Mouse (Mus musculus): Measurements from ENCODE around the gene Mogs. TPM values are rescaled to one million over a fixed set of nuclear protein-coding genes. Genes with fewer than 3 reads are reported as not detected.

Gene Mogs
- polyA plus RNA-seq, 1 experiment from 2014 or later = 34.9 TPM

DNA sequence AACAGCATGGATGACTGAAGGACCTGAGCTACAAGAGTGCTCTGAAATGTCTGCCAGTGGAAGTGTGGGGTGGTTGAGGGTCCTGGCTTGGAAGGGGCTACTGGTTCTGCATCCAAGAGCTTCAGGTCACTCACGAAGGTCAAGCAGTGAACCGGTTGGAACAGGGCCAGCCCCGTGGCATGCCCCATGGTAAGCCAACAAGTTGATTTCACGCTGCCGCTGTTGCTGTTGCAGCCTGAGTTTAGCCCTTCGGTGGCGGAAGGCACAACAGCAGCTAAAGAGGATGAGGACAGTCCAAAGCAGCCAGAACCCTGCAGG lies 4.4 kb downstream of the Mogs start:
- WGBS = 65% methylated on average over 7 of the region's 7 CpGs
- Histone ChIP-seq H3K9me3 (ENCODE audit: low read length) (no peaks in the 10 kb centered on the region), H3K4me3 (ENCODE audit: low read length) (peak overlapping the region; percentile 76), H3K27ac (ENCODE audit: low read length) (peak overlapping the region; percentile 45), H3K36me3 (ENCODE audit: insufficient read depth, low read length) (peaks cover 20% of the 10 kb centered on the region), H3K4me1 (ENCODE audit: insufficient read depth, low read length) (peaks cover 63% of the 10 kb centered on the region), H3K9ac (replicated peaks; ENCODE audit: low read length) (peak overlapping the region; percentile 82), H3K27me3 (ENCODE audit: insufficient read depth, low read length) (no peaks in the 10 kb centered on the region), H3K4me2 (replicated peaks; ENCODE audit: low read depth, low read length) (peak overlapping the region; percentile 87)
- no peak for ATAC-seq (ENCODE audit: low FRiP score, low TSS enrichment)

DNA sequence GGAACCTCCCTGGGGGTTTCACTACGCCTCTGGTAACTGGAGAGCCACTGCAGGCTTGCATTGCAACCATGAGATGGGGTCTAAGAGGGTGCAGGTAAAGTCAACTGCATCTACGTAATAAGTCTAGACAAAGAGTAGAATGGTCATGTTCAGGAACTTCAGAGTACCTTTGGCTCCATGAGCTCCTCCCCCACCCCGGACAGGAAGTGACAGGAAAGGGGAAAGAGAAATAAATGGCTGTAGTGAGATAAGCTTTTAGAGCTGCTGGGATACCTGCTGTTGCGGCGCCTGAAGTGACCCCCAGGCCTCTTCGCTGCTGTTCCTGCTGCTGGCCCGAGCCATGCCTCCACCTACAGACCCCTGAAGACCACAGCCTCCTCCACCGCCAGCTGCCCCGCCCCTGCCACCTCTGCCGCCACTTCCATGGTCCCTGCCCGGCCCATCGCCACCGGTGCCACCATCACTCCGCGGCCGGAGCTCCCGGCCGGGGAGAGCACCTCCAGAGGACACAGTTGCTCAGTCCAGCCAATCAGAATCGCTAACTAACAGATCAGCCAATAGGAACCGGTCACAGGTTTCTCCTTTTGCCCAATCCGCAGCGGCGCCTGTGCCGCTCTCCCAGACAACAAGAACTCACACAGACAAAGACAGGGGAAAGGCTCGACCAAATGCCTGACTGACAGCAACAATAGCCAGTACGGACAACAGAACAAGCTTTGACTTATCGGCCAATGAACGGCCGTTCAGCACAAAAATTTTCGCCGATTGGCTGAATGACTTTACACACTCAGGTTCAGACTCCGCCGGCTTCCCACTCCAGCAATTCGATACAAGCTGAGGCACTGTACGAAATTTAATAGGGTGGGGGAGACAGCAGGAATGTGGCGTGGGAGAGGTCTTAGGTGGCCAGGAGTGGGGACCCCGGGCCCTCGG lies 5.9 kb downstream of the Mogs start, which contains the start of gene Wbp1:
Gene Wbp1 (minus strand): TSS at position 630 of the 933 bp plus-strand sequence.
- Histone ChIP-seq H3K4me2 (replicated peaks; ENCODE audit: low read depth, low read length) (peak within 1 kb of the TSS; percentile 91), H3K9ac (replicated peaks; ENCODE audit: low read length) (peak within 1 kb of the TSS; percentile 91), H3K9me3 (ENCODE audit: low read length) (no peaks in the 10 kb centered on the region), H3K4me1 (ENCODE audit: insufficient read depth, low read length) (peaks cover 63% of the 10 kb centered on the region), H3K27ac (ENCODE audit: low read length) (peak within 1 kb of the TSS; percentile 98), H3K4me3 (ENCODE audit: low read length) (peak within 1 kb of the TSS; percentile 76), H3K36me3 (ENCODE audit: insufficient read depth, low read length) (peaks cover 20% of the 10 kb centered on the region), H3K27me3 (ENCODE audit: insufficient read depth, low read length) (no peaks in the 10 kb centered on the region)
- WGBS = under 1% methylated on average over 38 of the region's 38 CpGs
- ATAC-seq (ENCODE audit: low FRiP score, low TSS enrichment) = peak; percentile 96

DNA sequence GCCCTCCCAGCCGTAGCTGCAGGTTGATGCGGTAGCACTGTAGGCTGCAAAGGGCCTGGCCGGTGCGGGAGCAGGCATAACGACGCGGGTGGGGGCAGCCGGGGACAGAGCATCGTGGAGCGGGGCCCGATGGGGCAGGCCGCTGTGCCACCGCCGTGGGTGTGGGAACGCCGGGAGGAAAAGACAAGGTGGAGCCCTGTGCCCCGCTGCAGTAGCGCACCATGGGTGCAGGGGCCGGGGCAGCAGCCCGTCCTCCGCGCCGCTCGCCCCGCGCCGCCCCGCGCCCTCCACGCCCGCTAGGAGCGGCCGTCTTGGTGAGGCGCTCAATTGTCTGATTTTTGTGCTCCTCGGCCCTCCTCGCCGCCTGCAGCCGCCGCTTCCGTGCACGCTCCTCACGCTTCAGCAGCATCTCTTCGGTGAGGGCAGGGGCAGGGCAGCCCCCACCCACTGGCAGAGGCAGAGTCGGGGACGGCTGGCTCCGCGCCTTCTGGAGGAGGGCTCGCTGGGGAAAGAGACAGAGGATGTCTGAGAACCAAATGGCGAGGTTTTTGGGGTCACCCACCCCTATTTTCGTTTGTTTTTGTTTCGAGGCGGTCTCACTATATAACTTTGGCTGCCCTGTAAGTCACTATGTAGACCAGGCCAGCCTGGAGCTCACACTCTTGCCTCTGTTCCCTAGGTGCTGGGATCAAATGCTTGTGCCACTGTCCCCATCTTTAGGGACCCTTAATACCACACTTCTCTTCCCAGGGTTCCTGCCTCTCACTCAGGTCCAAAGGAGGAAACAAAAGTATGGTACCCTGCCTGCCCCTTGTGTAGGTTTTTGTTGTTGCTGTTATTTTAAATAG lies 6.8 kb downstream of the Mogs start:
- Histone ChIP-seq H3K27me3 (ENCODE audit: insufficient read depth, low read length) (no peaks in the 10 kb centered on the region), H3K4me2 (replicated peaks; ENCODE audit: low read depth, low read length) (peak overlapping the region; percentile 91), H3K9ac (replicated peaks; ENCODE audit: low read length) (peak overlapping the region; percentile 91), H3K27ac (ENCODE audit: low read length) (peak overlapping the region; percentile 98), H3K36me3 (ENCODE audit: insufficient read depth, low read length) (peaks cover 20% of the 10 kb centered on the region), H3K9me3 (ENCODE audit: low read length) (no peaks in the 10 kb centered on the region), H3K4me3 (ENCODE audit: low read length) (peak overlapping the region; percentile 76), H3K4me1 (ENCODE audit: insufficient read depth, low read length) (peaks cover 55% of the 10 kb centered on the region)
- WGBS = under 1% methylated on average over 43 of the region's 52 CpGs
- no peak; the same call in 1 of the 2 replicates for ATAC-seq (ENCODE audit: low FRiP score, low TSS enrichment)

DNA sequence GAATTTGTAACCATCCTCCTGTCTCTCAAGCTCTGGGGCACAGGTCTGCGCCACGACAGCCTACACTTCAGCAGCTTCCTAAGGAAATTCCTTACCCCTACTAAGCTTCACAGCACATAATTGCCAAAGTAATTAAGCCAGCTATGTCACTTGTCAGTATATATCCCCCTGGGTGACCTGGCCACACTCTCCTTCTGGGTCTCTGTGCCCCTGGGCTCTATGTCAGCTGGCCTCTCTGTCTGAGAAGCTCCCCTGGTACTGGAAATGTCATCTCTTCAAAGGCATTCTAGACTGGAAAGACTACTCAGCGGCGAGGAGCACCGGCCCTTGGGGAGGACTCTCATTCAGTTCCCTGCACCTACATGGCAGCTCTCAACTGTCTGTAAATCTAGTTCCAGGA lies 7.7 kb downstream of the Mogs start:
- no peak for ATAC-seq (ENCODE audit: low FRiP score, low TSS enrichment)
- Histone ChIP-seq H3K4me3 (ENCODE audit: low read length) (0 out of 2 replicates have a peak overlapping the region, but pooled peaks have one; percentile 76), H3K4me1 (ENCODE audit: insufficient read depth, low read length) (peaks cover 53% of the 10 kb centered on the region), H3K9me3 (ENCODE audit: low read length) (no peaks in the 10 kb centered on the region), H3K36me3 (ENCODE audit: insufficient read depth, low read length) (peaks cover 17% of the 10 kb centered on the region), H3K4me2 (replicated peaks; ENCODE audit: low read depth, low read length) (peak overlapping the region; percentile 91), H3K27me3 (ENCODE audit: insufficient read depth, low read length) (no peaks in the 10 kb centered on the region), H3K9ac (replicated peaks; ENCODE audit: low read length) (no peak overlapping the region), H3K27ac (ENCODE audit: low read length) (no peak overlapping the region)
- WGBS = 74% methylated on average over 5 of the region's 5 CpGs

DNA sequence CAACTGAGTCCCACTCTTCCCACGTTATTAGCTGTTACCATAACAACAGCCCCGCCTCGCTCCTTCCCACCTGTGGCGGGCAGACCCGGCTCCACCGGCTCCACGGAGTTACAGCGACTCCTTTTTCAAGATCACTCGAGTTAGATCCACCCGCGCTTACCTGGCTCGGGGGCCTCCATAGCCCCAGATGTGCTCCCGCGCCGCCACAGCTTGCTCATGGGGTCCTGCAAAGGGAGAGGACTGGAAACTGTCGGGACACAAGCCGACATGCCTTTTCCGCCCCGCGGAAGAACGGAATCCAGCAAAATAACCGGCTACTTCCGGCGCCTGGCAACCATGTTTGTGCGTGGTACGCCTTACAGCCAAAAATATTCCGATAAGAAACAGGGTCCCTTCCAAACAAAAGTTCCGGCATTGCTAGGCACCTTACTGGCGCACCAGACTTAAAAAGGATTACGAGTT lies 9.6 kb downstream of the Mogs start:
- H3K27ac ChIP-seq (ENCODE audit: low read length) = peak overlapping the region; percentile 76; the same call in 1 of the 2 replicates
- ATAC-seq (ENCODE audit: low FRiP score, low TSS enrichment) = no peak
- H3K4me3 ChIP-seq (ENCODE audit: low read length) = peak overlapping the region; percentile 78

DNA sequence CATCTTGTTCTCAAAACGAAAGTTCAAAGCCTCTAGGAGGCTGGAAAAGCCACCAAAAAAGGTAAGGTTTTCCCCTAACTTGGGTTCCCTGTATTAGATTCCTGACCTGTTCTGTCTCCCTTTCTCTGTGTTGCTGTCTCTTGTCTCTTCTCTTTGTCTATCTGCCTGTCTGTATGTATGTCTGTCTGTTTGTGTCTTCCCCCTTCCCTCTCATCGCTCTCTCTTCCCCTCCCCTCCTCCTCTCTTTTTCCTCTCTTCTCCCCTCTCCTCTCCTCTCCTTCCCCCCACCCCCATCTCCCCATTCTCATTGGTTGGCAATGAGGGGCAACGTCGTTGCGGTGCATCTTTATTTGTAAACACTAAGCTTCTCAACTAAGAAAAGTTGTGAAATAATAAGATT lies 10.0 kb downstream of the Mogs start, which contains the start of gene Ino80b:
Gene Ino80b (minus strand): TSS at position 101 of the 400 bp plus-strand sequence.
- no peaks in the 10 kb centered on the region for H3K9me3 ChIP-seq (ENCODE audit: low read length)
- peaks cover 35% of the 10 kb centered on the region for H3K4me1 ChIP-seq (ENCODE audit: insufficient read depth, low read length)
- peak within 1 kb of the TSS; percentile 78 for H3K4me3 ChIP-seq (ENCODE audit: low read length)
- 27% methylated on average over 5 of the region's 5 CpGs for WGBS
- peak within 1 kb of the TSS; percentile 85 for H3K9ac ChIP-seq (replicated peaks; ENCODE audit: low read length)
- no peak for ATAC-seq (ENCODE audit: low FRiP score, low TSS enrichment)
- H3K27me3 ChIP-seq (ENCODE audit: insufficient read depth, low read length) = no peaks in the 10 kb centered on the region
- H3K4me2 ChIP-seq (replicated peaks; ENCODE audit: low read depth, low read length) = peak within 1 kb of the TSS; percentile 91
- H3K27ac ChIP-seq (ENCODE audit: low read length) = peak within 1 kb of the TSS; percentile 76; the same call in 1 of the 2 replicates
- peaks cover 3% of the 10 kb centered on the region; the same call in 1 of the 2 replicates for H3K36me3 ChIP-seq (ENCODE audit: insufficient read depth, low read length)

More for the DNA sequence above, 9.6 kb downstream of the Mogs start:
- WGBS = under 1% methylated on average over 30 of the region's 30 CpGs
- H3K36me3 ChIP-seq (ENCODE audit: insufficient read depth, low read length) = peaks cover 3% of the 10 kb centered on the region; the same call in 1 of the 2 replicates
- peaks cover 39% of the 10 kb centered on the region for H3K4me1 ChIP-seq (ENCODE audit: insufficient read depth, low read length)
- no peaks in the 10 kb centered on the region for H3K27me3 ChIP-seq (ENCODE audit: insufficient read depth, low read length)
- H3K9me3 ChIP-seq (ENCODE audit: low read length) = no peaks in the 10 kb centered on the region
- H3K9ac ChIP-seq (replicated peaks; ENCODE audit: low read length) = peak overlapping the region; percentile 85
- peak overlapping the region; percentile 91 for H3K4me2 ChIP-seq (replicated peaks; ENCODE audit: low read depth, low read length)

DNA sequence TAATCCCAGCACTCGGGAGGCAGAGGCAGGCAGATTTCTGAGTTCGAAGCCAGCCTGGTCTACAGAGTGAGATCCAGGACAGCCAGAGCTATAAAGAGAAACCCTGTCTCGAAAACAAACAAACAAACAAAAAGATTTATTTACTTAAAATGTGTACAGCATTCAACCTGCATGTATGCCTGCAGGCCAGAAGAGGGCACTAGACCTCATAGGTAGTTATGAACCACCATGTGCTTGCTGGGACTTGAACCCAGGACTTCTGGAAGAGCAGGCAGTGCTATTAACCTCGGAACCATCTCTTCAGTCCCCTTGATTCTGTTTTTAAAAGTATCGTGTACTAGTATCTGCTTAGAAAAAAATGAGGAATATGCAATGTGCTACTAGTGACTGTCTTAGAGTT lies 12.1 kb downstream of the Mogs start:
- Histone ChIP-seq H3K4me3 (ENCODE audit: low read length) (no peak overlapping the region), H3K4me1 (ENCODE audit: insufficient read depth, low read length) (peaks cover 37% of the 10 kb centered on the region), H3K36me3 (ENCODE audit: insufficient read depth, low read length) (peaks cover 3% of the 10 kb centered on the region; the same call in 1 of the 2 replicates), H3K9ac (replicated peaks; ENCODE audit: low read length) (no peak overlapping the region), H3K9me3 (ENCODE audit: low read length) (no peaks in the 10 kb centered on the region), H3K4me2 (replicated peaks; ENCODE audit: low read depth, low read length) (no peak overlapping the region), H3K27ac (ENCODE audit: low read length) (no peak overlapping the region), H3K27me3 (ENCODE audit: insufficient read depth, low read length) (no peaks in the 10 kb centered on the region)
- WGBS = 95% methylated on average over 5 of the region's 5 CpGs
- ATAC-seq (ENCODE audit: low FRiP score, low TSS enrichment) = no peak

DNA sequence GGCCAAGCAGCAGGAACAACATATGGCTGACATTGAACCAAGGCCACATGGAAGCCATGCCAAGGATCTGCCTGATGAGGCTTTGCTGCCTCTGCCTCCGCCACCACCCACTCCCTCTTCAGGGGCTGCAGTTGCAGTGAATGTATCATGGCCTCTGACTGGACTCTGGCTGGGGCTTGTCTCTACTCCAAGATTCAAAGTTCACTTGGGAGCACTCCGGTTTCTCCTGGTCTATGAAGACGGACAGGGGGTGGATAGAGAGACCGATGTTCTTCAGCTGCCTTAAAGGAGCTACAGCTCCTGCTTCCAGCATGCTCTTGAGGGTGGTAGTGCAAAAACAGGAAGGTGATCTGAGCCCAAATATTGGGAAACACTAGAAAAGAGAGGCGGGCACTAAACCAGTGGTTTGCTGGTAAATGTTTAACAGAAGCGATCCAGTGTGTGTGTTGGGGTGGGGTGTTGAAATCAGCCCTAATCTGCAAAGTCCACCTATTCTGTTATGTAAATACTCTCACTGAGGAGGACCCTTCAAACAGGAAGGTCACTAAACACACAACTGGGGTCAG lies 16.3 kb downstream of the Mogs start:
- H3K27me3 ChIP-seq (ENCODE audit: insufficient read depth, low read length) = no peaks in the 10 kb centered on the region
- H3K4me2 ChIP-seq (replicated peaks; ENCODE audit: low read depth, low read length) = 0 out of 2 replicates have a peak overlapping the region, but pooled peaks have one; percentile 12
- H3K9me3 ChIP-seq (ENCODE audit: low read length) = no peaks in the 10 kb centered on the region
- peaks cover 30% of the 10 kb centered on the region for H3K4me1 ChIP-seq (ENCODE audit: insufficient read depth, low read length)
- WGBS = 50% methylated on average over 6 of the region's 6 CpGs
- no peak overlapping the region for H3K9ac ChIP-seq (replicated peaks; ENCODE audit: low read length)
- no peaks in the 10 kb centered on the region for H3K36me3 ChIP-seq (ENCODE audit: insufficient read depth, low read length)
- ATAC-seq (ENCODE audit: low FRiP score, low TSS enrichment) = peak; percentile 36; the same call in 1 of the 2 replicates
- no peak overlapping the region for H3K4me3 ChIP-seq (ENCODE audit: low read length)
- peak overlapping the region; percentile 89 for H3K27ac ChIP-seq (ENCODE audit: low read length)
